Mouse (Mus musculus) Patski (cell line): ENCODE results near the gene Angptl2. TPM values are rescaled to one million over a fixed set of nuclear protein-coding genes. Genes with fewer than 3 reads are reported as not detected.
"Not testable (repeated sequence)": the region's sequence is repeated elsewhere in the genome, so short reads cannot be mapped to it uniquely, and the experiment has no call there.

Source experiments
- ATAC-seq: fragments of 100-300 bp; one replicate; pipeline ENCODE4 v1.8.0; 2021
- CTCF ChIA-PET: fragments of 350-600 bp; sonication (Branson Sonifier 250); formaldehyde crosslinking; loops from one replicate; lab custom pipeline; 2022; ENCODE audit warnings: inconsistent platforms; lab: Charles Lee
- POLR2A ChIA-PET: fragments of 350-600 bp; sonication (Branson Sonifier 250); formaldehyde crosslinking; loops from one replicate; lab custom pipeline; 2022; ENCODE audit warnings: antibody characterized with exemption, inconsistent platforms; lab: Charles Lee
- DNase-seq: peaks from one replicate; pipeline ENCODE4 v3.0.0-alpha.2; 2011; ENCODE audit warnings: low read depth, low spot score
- H3K27me3 ChIP-seq: fragments of 371-371 bp; one replicate; pipeline ENCODE4 v1.5.1; 2021
- CTCF ChIP-seq: fragments of 100-300 bp; IDR thresholded peaks from one replicate; pipeline ENCODE4 v1.5.1; 2021
- in situ Hi-C: fragments of 300-500 bp; cut with MboI; formaldehyde crosslinking; loops from 3 replicates; pipeline ENCODE4 v1.11.1; 2018; ENCODE audit warnings: low pct_unique_long_range_greater_than_20kb, mixed read lengths
- polyA plus RNA-seq: library from polyadenylated mRNA; unstranded; gene quantifications from one replicate; pipeline ENCODE4 v1.2.3, GENCODE M21; 2021

The Angptl2 gene
- polyA plus RNA-seq, 1 experiment from 2014 or later = 16.2 TPM

GRCm38 (mm10) chr2:33189976-33190375 is 25.9 kb upstream of the Angptl2 start:
- in situ Hi-C loops = no loop called here
- POLR2A ChIA-PET = interaction anchor here (0.8 kb wide), 1 partner anchor 13 kb away, joined by 4 read pairs; no protein-coding TSS in a partner anchor
- CTCF ChIA-PET = no interaction called here
- DNase-seq = no peak
- TF ChIP-seq CTCF = no peak
- no peak for ATAC-seq
- H3K27me3 ChIP-seq = no peaks in the 10 kb centered on the region

GRCm38 (mm10) chr2:33200368-33201068 is 15.4 kb upstream of the Angptl2 start:
- in situ Hi-C loops = no loop called here
- no peak for ATAC-seq
- no peaks in the 10 kb centered on the region for H3K27me3 ChIP-seq
- no peak for DNase-seq
- CTCF ChIA-PET = interaction anchor here (1.2 kb wide), 1 partner anchor 149 kb away, joined by 3 read pairs; no protein-coding TSS in a partner anchor
- TF ChIP-seq CTCF = no peak
- POLR2A ChIA-PET = interaction anchor here (0.5 kb wide), 1 partner anchor 8 kb away, joined by 3 read pairs; no protein-coding TSS in a partner anchor

GRCm38 (mm10) chr2:33203284-33203683 is 12.6 kb upstream of the Angptl2 start:
- ATAC-seq (no peak), DNase-seq (no peak)
- in situ Hi-C loops = no loop called here
- H3K27me3 ChIP-seq = no peaks in the 10 kb centered on the region
- no peak for TF ChIP-seq CTCF
- CTCF ChIA-PET = interaction anchor here (1.2 kb wide), 1 partner anchor 12 kb away, joined by 3 read pairs; no protein-coding TSS in a partner anchor
- POLR2A ChIA-PET = interaction anchor here (1.0 kb wide), 1 partner anchor 17 kb away, joined by 3 read pairs; no protein-coding TSS in a partner anchor

- DNase-seq (peak; percentile 83), ATAC-seq (peak; percentile 23)
- ChIA-PET CTCF (interaction anchor here (0.8 to 1.7 kb wide), 7 partner anchors 12 to 143 kb away, joined by 3 to 4 read pairs (median 3); no protein-coding TSS in a partner anchor), POLR2A (no interaction called here)
- in situ Hi-C loops = no loop called here
- TF ChIP-seq CTCF = no peak
- H3K27me3 ChIP-seq = no peaks in the 10 kb centered on the region
These were observed 10.9 kb upstream of the Angptl2 start for GRCm38 (mm10) chr2:33204980-33205379.

GRCm38 (mm10) chr2:33205939-33206525 is 9.8 kb upstream of the Angptl2 start:
- CTCF ChIA-PET = interaction anchor here (0.8 to 1.7 kb wide), 5 partner anchors 13 to 51 kb away, joined by 3 to 4 read pairs (median 3); no protein-coding TSS in a partner anchor
- ATAC-seq = peak; percentile 40
- in situ Hi-C loops = no loop called here
- POLR2A ChIA-PET = no interaction called here
- peak; percentile 88 for DNase-seq
- no peak for TF ChIP-seq CTCF
- no peaks in the 10 kb centered on the region for H3K27me3 ChIP-seq

- ChIA-PET CTCF (interaction anchor here (0.8 to 1.0 kb wide), 2 partner anchors 12 to 31 kb away, joined by 3 read pairs; no protein-coding TSS in a partner anchor), POLR2A (interaction anchor here (0.6 to 1.4 kb wide), 4 partner anchors 9 to 110 kb away, joined by 3 to 6 read pairs (median 4); partner anchors contain the start of gene Angptl2)
- no peak for TF ChIP-seq CTCF
- no peaks in the 10 kb centered on the region for H3K27me3 ChIP-seq
- in situ Hi-C loops = no loop called here
- ATAC-seq (no peak), DNase-seq (peak; percentile 55)
These were observed 8.8 kb upstream of the Angptl2 start for GRCm38 (mm10) chr2:33207069-33207468.

GRCm38 (mm10) chr2:33208134-33208533 is 7.7 kb upstream of the Angptl2 start:
- no peaks in the 10 kb centered on the region for H3K27me3 ChIP-seq
- in situ Hi-C loops = no loop called here
- CTCF ChIA-PET = interaction anchor here (0.9 to 1.0 kb wide), 2 partner anchors 11 to 141 kb away, joined by 3 read pairs; no protein-coding TSS in a partner anchor
- TF ChIP-seq CTCF = no peak
- DNase-seq = no peak
- ATAC-seq = no peak
- POLR2A ChIA-PET = no interaction called here

- in situ Hi-C loops = no loop called here
- no peak for DNase-seq
- H3K27me3 ChIP-seq = no peaks in the 10 kb centered on the region
- no peak for TF ChIP-seq CTCF
- no peak for ATAC-seq
- ChIA-PET CTCF (interaction anchor here (0.8 to 1.6 kb wide), 2 partner anchors 9 to 31 kb away, joined by 3 read pairs; no protein-coding TSS in a partner anchor), POLR2A (interaction anchor here (0.7 kb wide), 1 partner anchor 121 kb away, joined by 3 read pairs; no protein-coding TSS in a partner anchor)
These were observed 5.0 kb upstream of the Angptl2 start for GRCm38 (mm10) chr2:33210841-33211240.

- H3K27me3 ChIP-seq, POLR2A ChIA-PET, in situ Hi-C loops, DNase-seq, ATAC-seq: not testable (repeated sequence)
- CTCF ChIA-PET = interaction anchor here (1.6 kb wide), 1 partner anchor 31 kb away, joined by 3 read pairs; no protein-coding TSS in a partner anchor
These were observed 4.6 kb upstream of the Angptl2 start for GRCm38 (mm10) chr2:33211263-33211662.

- ChIA-PET POLR2A (interaction anchor here (2.0 kb wide), 1 partner anchor 8 kb away, joined by 6 read pairs; no protein-coding TSS in a partner anchor), CTCF (interaction anchor here (1.2 kb wide), 1 partner anchor 60 kb away, joined by 4 read pairs; no protein-coding TSS in a partner anchor)
- ATAC-seq = no peak
- no peak for DNase-seq
- no peaks in the 10 kb centered on the region for H3K27me3 ChIP-seq
- TF ChIP-seq CTCF = no peak
- in situ Hi-C loops = no loop called here
These were observed 631 bp upstream of the Angptl2 start for GRCm38 (mm10) chr2:33215177-33215699.
